Mouse (Mus musculus) CH12F3 (cell line): ENCODE measurements around the gene Il17a.
"Not testable (repeated sequence)": the region's sequence is repeated elsewhere in the genome, so short reads cannot be mapped to it uniquely, and the experiment has no call there.

Experiments used
- in situ Hi-C: fragments of 300-500 bp; cut with MboI; formaldehyde crosslinking; loops from 2 replicates; pipeline ENCODE4 v1.14.3; 2020; ENCODE audit warnings: low sequenced_read_pairs

Il17a gene

GRCm38 (mm10) chr1:20730903-20731302 lies at the start of gene Il17a:
Gene Il17a, plus strand, starts transcription at chr1:20730905.
- in situ Hi-C loops: no loop called here

- in situ Hi-C loops: no loop called here
Measured at GRCm38 (mm10) chr1:20682849-20683248, 47.9 kb upstream of the Il17a start.

- in situ Hi-C loops: no loop called here
Measured at GRCm38 (mm10) chr1:20683386-20683785, 47.3 kb upstream of the Il17a start.

GRCm38 (mm10) chr1:20683853-20684252 lies 46.9 kb upstream of the Il17a start:
- in situ Hi-C loops: no loop called here

- in situ Hi-C loops: no loop called here
Measured at GRCm38 (mm10) chr1:20684403-20684802, 46.3 kb upstream of the Il17a start.

GRCm38 (mm10) chr1:20685393-20685792 lies 45.3 kb upstream of the Il17a start:
- in situ Hi-C loops: no loop called here

- in situ Hi-C loops: no loop called here
Measured at GRCm38 (mm10) chr1:20685907-20686306, 44.8 kb upstream of the Il17a start.

GRCm38 (mm10) chr1:20691336-20691735 lies 39.4 kb upstream of the Il17a start:
- in situ Hi-C loops: no loop called here

GRCm38 (mm10) chr1:20693634-20694313 lies 36.9 kb upstream of the Il17a start:
- in situ Hi-C loops: no loop called here

GRCm38 (mm10) chr1:20700011-20700410 lies 30.7 kb upstream of the Il17a start:
- in situ Hi-C loops: no loop called here

GRCm38 (mm10) chr1:20736572-20736971 lies 5.9 kb downstream of the Il17a start:
- in situ Hi-C loops: no loop called here

GRCm38 (mm10) chr1:20738483-20738882 lies 7.8 kb downstream of the Il17a start:
- in situ Hi-C loops: no loop called here

- in situ Hi-C loops: no loop called here
Measured at GRCm38 (mm10) chr1:20740496-20740998, 9.8 kb downstream of the Il17a start.

GRCm38 (mm10) chr1:20754439-20754838 lies 23.7 kb downstream of the Il17a start:
- in situ Hi-C loops: no loop called here

- in situ Hi-C loops: no loop called here
Measured at GRCm38 (mm10) chr1:20757586-20757985, 26.9 kb downstream of the Il17a start.

- in situ Hi-C loops: no loop called here
Measured at GRCm38 (mm10) chr1:20759799-20760198, 29.1 kb downstream of the Il17a start.

- in situ Hi-C loops: no loop called here
Measured at GRCm38 (mm10) chr1:20760331-20760730, 29.6 kb downstream of the Il17a start.

- in situ Hi-C loops: no loop called here
Measured at GRCm38 (mm10) chr1:20761411-20761810, 30.7 kb downstream of the Il17a start.

- in situ Hi-C loops: no loop called here
Measured at GRCm38 (mm10) chr1:20766526-20766925, 35.8 kb downstream of the Il17a start.

- in situ Hi-C loops: not testable (repeated sequence)
Measured at GRCm38 (mm10) chr1:20774026-20774730, 43.5 kb downstream of the Il17a start.

- in situ Hi-C loops: no loop called here
Measured at GRCm38 (mm10) chr1:20778366-20778765, 47.7 kb downstream of the Il17a start.
